Mouse (Mus musculus): ENCODE results near the gene Ddx39.

- no peak for TF ChIP-seq GATA1 (IDR thresholded peaks at IDR 0.05; ENCODE audit: low read depth, low read length)
- no peak for TF ChIP-seq USF2 (IDR thresholded peaks at IDR 0.05; ENCODE audit: borderline replicate concordance in 1 of 2, insufficient read depth in 1 of 2, low read depth in 1 of 2, low read length in 2 of 2)
- TF ChIP-seq CTCF (IDR thresholded peaks at IDR 0.05 in 2 of 3, conservative IDR thresholded peaks at IDR 0.05 in 1 of 3; ENCODE audit: control insufficient read depth in 1 of 3, insufficient read depth in 1 of 3, low read depth in 2 of 3, low read length in 3 of 3, poor library complexity in 1 of 3, severe bottlenecking in 1 of 3) = no peak
- no peak for TF ChIP-seq KAT2A (conservative IDR thresholded peaks at IDR 0.05; ENCODE audit: low read depth, low read length)
- TF ChIP-seq HCFC1 (IDR thresholded peaks at IDR 0.05; ENCODE audit: low read depth, low read length) = no peak
- no peak for TF ChIP-seq POLR2A (IDR thresholded peaks at IDR 0.05; ENCODE audit: control insufficient read depth in 1 of 2, insufficient read depth in 1 of 2, low read depth in 1 of 2, low read length in 2 of 2, poor library complexity in 1 of 2)
- no peak for TF ChIP-seq SMC3 (IDR thresholded peaks at IDR 0.05; ENCODE audit: low read depth, low read length)
- TF ChIP-seq MAFK (IDR thresholded peaks at IDR 0.05; ENCODE audit: borderline replicate concordance, low read depth, low read length) = no peak
- no peak for TF ChIP-seq EP300 (IDR thresholded peaks at IDR 0.05; ENCODE audit: low read depth in 1 of 2, low read length in 2 of 2)
- TF ChIP-seq TBP (IDR thresholded peaks at IDR 0.05; ENCODE audit: low read depth, low read length) = no peak
- TF ChIP-seq SIN3A (IDR thresholded peaks at IDR 0.05; ENCODE audit: low read length) = no peak
- TF ChIP-seq CHD2 (IDR thresholded peaks at IDR 0.05; ENCODE audit: low read length) = no peak
- no peak for TF ChIP-seq MAX (IDR thresholded peaks at IDR 0.05; ENCODE audit: low read length)
Observed at GRCm38 (mm10) chr8:83681099-83681498, 33.9 kb upstream of the Ddx39 start.
